Mouse (Mus musculus): ENCODE results near the gene Mindy1. TPM values are rescaled to one million over a fixed set of nuclear protein-coding genes. Genes with fewer than 3 reads are reported as not detected.
"Not testable (repeated sequence)": the region's sequence is repeated elsewhere in the genome, so short reads cannot be mapped to it uniquely, and the experiment has no call there.

Mindy1 gene
- total RNA-seq, 2 experiments from 2014 or later: 21.3 to 23.8 TPM

DNA sequence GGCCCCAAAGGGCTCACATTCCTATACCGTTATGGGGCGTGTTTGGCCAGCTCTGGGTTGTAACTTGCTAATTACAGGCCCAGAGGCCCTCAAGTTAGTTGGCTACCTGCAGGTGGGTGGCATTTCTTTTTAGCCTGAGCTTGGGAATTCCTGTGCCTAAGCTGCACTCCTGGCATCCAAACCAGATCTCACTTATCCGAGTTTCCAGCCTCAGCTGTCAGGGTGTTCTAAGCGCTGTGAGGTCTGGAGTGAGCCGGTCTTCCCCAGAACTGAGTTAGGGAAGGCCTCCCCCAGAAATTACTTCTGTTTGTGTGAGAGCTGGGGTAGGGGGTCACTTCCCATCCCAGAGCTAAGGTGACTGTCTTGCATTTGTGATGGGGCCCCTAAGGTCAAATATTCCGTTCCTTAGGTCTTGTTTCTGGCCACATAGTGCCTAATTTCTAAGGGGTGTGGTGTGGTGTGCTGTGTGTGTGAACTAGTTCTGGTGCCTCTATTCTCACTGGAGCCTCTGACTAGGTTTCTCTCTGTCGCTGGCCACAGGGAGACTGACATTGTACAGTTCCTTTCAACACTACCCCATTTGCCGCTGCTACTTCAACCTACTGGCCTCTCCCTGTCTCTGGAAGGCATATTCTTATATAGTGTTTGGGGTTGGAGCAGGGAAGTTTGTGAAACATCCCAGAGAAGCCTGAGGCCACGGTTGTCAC lies 34.9 kb downstream of the Mindy1 start:
- DNase-seq: no peak
- intact Hi-C loops (cut with DNase I): loop anchor here (5.0 kb wide), 1 partner anchor 34 kb away; the partner anchor contains the start of genes Mindy1 and Prune1

DNA sequence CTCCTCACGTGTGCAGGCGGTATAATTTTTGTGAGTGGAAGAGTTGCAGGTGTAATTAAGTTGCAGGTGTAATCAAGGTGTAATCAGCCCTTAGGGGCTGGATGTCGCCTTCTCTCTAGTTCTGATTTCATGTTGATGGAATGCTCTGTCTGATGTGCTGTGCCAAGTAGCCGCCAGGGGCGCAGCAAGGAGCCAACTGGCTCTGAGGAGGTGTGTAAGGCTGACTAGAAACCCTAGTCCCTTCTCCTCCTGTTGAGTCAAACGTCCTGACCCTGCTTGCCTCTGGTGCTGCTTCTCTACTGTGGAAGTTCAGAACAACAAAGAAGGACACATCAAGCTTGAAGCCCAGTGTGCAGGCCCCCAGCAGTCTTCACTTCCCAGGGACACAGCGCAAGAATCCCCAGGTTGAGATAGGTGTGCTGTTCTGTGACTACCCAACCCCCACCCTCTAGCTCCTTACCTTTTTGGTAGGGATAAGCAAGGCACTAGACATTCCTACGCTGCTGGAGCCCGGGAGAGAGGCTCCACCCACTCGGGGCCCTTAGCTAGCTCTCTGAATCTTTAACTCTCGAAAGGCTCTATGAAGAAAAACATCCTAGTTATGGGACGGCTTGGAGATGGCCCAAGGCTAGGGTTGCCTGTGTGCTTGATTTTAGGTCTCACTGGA lies 36.4 kb downstream of the Mindy1 start:
- peak; percentile 46 to 51 for DNase-seq
- intact Hi-C loops (cut with DNase I): loop anchor here (5.0 kb wide), 1 partner anchor 35 kb away; the partner anchor contains the start of genes Mindy1 and Prune1

GRCm38 (mm10) chr3:95318548-95318947 lies 37.4 kb downstream of the Mindy1 start:
- intact Hi-C loops (cut with DNase I): loop anchor here (5.0 kb wide), 1 partner anchor 36 kb away; the partner anchor contains the start of genes Mindy1 and Prune1

DNA sequence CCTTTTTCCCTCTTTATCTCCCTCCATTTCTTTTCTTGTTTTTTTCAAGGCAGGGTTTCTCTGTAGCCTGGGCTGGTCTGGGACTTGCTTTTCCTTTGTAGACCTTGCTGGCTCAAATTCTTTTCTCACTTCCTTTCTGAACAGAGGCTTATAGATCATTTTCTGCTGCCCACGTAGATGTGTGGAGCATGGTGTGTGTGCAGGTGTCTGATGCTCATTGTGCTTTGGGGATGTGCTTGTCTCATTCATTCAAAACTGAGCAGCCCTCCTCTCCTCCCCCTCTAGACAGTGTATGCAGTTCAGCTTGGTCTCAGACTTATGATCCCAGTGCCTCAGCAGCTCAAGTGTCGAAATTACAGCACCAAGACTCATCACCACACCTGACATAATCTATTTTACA lies 38.0 kb downstream of the Mindy1 start:
- intact Hi-C loops (cut with DNase I): loop anchor here (5.0 kb wide), 1 partner anchor 37 kb away; the partner anchor contains the start of genes Mindy1 and Prune1
- DNase-seq: no peak

More at GRCm38 (mm10) chr3:95318548-95318947, 37.4 kb downstream of the Mindy1 start:
- DNase-seq: peak in 1 of 2 experiments; percentile 27

- no peak for DNase-seq
- intact Hi-C loops (cut with DNase I): loop anchor here (5.0 kb wide), 1 partner anchor 38 kb away; the partner anchor contains the start of genes Mindy1 and Prune1
Measured at GRCm38 (mm10) chr3:95319701-95320625, 38.8 kb downstream of the Mindy1 start.

- intact Hi-C loops (cut with DNase I): no loop called here
- no peak for DNase-seq
Measured at GRCm38 (mm10) chr3:95323429-95323828, 42.3 kb downstream of the Mindy1 start.

DNA sequence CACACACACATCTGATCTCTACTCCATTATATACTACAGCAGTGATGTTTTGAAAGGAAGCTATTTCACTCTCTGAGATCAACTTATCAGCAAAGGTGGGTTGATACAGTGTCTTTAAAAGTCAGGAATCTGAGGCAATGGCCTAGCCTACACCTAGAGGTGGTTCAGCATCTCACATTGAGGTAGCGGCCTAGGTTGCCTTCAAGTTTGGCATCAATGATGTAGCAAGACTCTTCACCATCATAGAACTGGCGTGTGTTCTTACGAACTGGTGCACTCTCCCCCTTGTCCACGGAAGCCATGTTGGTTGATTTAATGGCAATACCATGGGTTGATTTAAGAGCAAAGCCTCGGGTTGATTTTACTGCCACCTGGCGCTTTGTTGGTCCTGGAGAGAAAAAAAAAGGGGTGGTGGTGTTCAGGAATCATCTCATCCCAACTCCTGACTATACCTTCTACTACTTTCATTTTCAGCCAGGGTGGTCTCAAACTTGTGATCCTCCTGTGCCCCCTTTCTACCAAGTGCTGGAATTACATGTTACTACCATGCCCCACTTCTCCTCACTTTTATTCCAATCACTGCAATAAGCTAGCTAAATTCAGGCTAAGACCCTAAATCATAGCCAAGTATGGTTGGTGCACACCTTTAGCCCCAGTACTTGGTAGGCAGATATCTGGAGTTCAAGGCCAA lies 43.5 kb downstream of the Mindy1 start:
- intact Hi-C loops (cut with DNase I): no loop called here
- no peak for DNase-seq

DNA sequence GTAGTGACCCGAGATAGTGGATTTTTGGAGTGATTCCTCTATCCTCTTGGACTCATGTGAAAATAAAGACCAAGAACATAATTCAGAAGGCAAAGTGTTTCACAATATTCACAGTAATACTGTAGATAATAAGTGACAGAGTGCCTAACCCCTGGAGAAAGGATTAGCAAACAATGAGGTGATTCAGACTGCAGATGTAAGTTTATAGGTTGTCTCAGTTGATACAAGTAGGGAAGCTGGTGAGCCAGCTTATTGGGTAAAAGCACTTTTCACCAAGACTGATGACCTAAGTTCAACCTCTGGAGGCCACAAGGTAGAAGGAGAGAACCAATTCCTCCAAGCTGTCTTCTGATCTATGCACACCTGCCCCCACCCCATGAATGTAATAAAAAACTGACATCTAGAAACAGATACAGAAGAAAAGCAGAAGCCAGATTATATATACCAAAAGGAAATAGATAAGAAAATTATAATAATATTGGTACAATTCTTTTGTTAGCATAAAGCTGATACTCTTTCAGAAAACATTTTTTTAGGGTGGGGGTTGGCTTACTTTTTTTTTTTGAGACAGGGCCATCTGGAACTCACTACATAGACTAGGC lies 47.8 kb downstream of the Mindy1 start:
- intact Hi-C loops (cut with DNase I): no loop called here
- DNase-seq: no peak

- DNase-seq: no peak
- intact Hi-C loops (cut with DNase I): loop anchor here (10.0 kb wide), 1 partner anchor 503 kb away; no protein-coding TSS in a partner anchor
Measured at GRCm38 (mm10) chr3:95331528-95331927, 50.4 kb downstream of the Mindy1 start.

GRCm38 (mm10) chr3:95337345-95337744 lies 56.2 kb downstream of the Mindy1 start:
- intact Hi-C loops (cut with DNase I): loop anchor here (10.0 kb wide), 1 partner anchor 497 kb away; no protein-coding TSS in a partner anchor
- DNase-seq: no peak

DNA sequence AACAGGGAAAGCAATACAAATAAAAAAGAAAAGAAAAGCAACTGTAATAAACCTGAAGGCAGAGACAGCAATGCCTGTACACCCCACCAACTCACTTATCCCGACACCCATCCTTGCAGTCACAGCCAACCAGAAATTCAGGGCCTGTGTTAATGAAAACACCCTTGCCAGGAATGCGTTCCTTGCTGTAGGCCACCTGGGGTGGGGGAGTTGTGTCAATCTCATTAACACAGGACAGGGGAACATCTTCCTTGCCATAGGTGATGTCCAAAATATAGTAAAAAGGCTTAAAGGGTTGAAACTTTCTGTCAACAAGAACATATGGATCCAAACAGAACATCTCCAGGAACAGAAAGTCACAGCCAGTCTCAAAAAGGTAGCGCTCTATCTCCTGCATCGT lies 57.1 kb downstream of the Mindy1 start:
- no peak for DNase-seq

GRCm38 (mm10) chr3:95343356-95344000 lies 62.3 kb downstream of the Mindy1 start:
- DNase-seq; intact Hi-C loops (cut with DNase I): not testable (repeated sequence)

More for the DNA sequence above, 57.1 kb downstream of the Mindy1 start:
- intact Hi-C loops (cut with DNase I): loop anchor here (10.0 kb wide), 1 partner anchor 497 kb away; no protein-coding TSS in a partner anchor

Other genes starting within 250 kb of the Mindy1 start
- gene Psmd4, start 238.7 kb upstream of the Mindy1 start, total RNA-seq (2021): 100 to 1,000 TPM; 178 to 188 TPM
- 10 to 100 TPM; 20.2 to 24.8 TPM for gene Pip5k1a, start 174.4 kb upstream of the Mindy1 start, total RNA-seq (2021)
- 10 to 100 TPM; 39.4 to 47.9 TPM for gene Vps72, start 170.3 kb upstream of the Mindy1 start, total RNA-seq (2021)
- gene Tmod4, start 156.9 kb upstream of the Mindy1 start, total RNA-seq (2021): 100 to 1,000 TPM; 623 to 679 TPM
- 10 to 100 TPM; 21.7 to 27.3 TPM for gene Scnm1, start 147.3 kb upstream of the Mindy1 start, total RNA-seq (2021)
- gene Lysmd1, start 147.3 kb upstream of the Mindy1 start, total RNA-seq (2021): 1 to 10 TPM; 6.4 to 8.2 TPM
- gene Tnfaip8l2, start 139.0 kb upstream of the Mindy1 start, total RNA-seq (2021): under 1 TPM; 0.38 to 0.69 TPM
- gene Sema6c, start 120.9 kb upstream of the Mindy1 start, total RNA-seq (2021): 10 to 100 TPM; 96.3 to 98.2 TPM
- 1 to 10 TPM; 6.6 to 8.0 TPM for gene Gabpb2, start 63.4 kb upstream of the Mindy1 start, total RNA-seq (2021)
- gene Cdc42se1, start 52.6 kb upstream of the Mindy1 start, total RNA-seq (2021): 10 to 100 TPM; 14.2 to 18.4 TPM
- gene Mllt11, start 49.2 kb upstream of the Mindy1 start, total RNA-seq (2021): 10 to 100 TPM; 48.5 to 63.2 TPM
- gene Gm128, start 39.7 kb upstream of the Mindy1 start, total RNA-seq (2021): not detected
- gene Bnipl, start 30.2 kb upstream of the Mindy1 start, total RNA-seq (2021): not detected
- 10 to 100 TPM; 39.4 to 45.5 TPM for gene Prune1, start 731 bp downstream of the Mindy1 start, total RNA-seq (2021)
- under 1 TPM in 1 of 2 experiments, not detected in 1; 0.64 TPM for gene Anxa9, start 25.8 kb downstream of the Mindy1 start, total RNA-seq (2021)
- gene Cers2, start 33.4 kb downstream of the Mindy1 start, total RNA-seq (2021): 10 to 100 TPM; 15.9 to 23.3 TPM
- 10 to 100 TPM in 1 of 2 experiments, 1 to 10 TPM in 1; 9.5 to 10.5 TPM for gene Setdb1, start 75.9 kb downstream of the Mindy1 start, total RNA-seq (2021)
- not detected for gene 4930558C23Rik, start 121.5 kb downstream of the Mindy1 start, total RNA-seq (2021)
- 10 to 100 TPM; 34.0 to 44.8 TPM for gene Arnt, start 153.0 kb downstream of the Mindy1 start, total RNA-seq (2021)
- gene Ctsk, start 217.9 kb downstream of the Mindy1 start, total RNA-seq (2021): 1 to 10 TPM; 8.4 to 9.0 TPM
- gene Ctss, start 245.4 kb downstream of the Mindy1 start, total RNA-seq (2021): 1 to 10 TPM; 3.0 to 5.9 TPM